Mouse (Mus musculus): Measurements from ENCODE around the gene Ift57. TPM values are rescaled to one million over a fixed set of nuclear protein-coding genes. Genes with fewer than 3 reads are reported as not detected.

Ift57 gene
- total RNA-seq, 1 experiment from 2014 or later = 71.7 TPM

GRCm38 (mm10) chr16:49775002-49775966 lies 76.3 kb downstream of the Ift57 start:
- peak in 1 of 2 experiments; percentile 19; a peak in 1 of 4 replicates for ATAC-seq (replicated peaks in 1 of 2; ENCODE audit: insufficient read depth in 1 of 2, low FRiP score in 2 of 2, low TSS enrichment in 1 of 2, low read depth in 1 of 2, poor library complexity in 2 of 2, severe bottlenecking in 2 of 2)

- no peak for ATAC-seq (replicated peaks in 1 of 2; ENCODE audit: insufficient read depth in 1 of 2, low FRiP score in 2 of 2, low TSS enrichment in 1 of 2, low read depth in 1 of 2, poor library complexity in 2 of 2, severe bottlenecking in 2 of 2)
Measured at GRCm38 (mm10) chr16:49776981-49777380, 77.9 kb downstream of the Ift57 start.

GRCm38 (mm10) chr16:49781556-49782156 lies 82.6 kb downstream of the Ift57 start:
- ATAC-seq (replicated peaks in 1 of 2; ENCODE audit: insufficient read depth in 1 of 2, low FRiP score in 2 of 2, low TSS enrichment in 1 of 2, low read depth in 1 of 2, poor library complexity in 2 of 2, severe bottlenecking in 2 of 2) = peak; percentile 82 to 85

- ATAC-seq (replicated peaks in 1 of 2; ENCODE audit: insufficient read depth in 1 of 2, low FRiP score in 2 of 2, low TSS enrichment in 1 of 2, low read depth in 1 of 2, poor library complexity in 2 of 2, severe bottlenecking in 2 of 2) = 0 out of 4 replicates have a peak, but pooled peaks of 1 of the 2 experiments have one; percentile 16
Measured at GRCm38 (mm10) chr16:49783369-49783768, 84.3 kb downstream of the Ift57 start.

GRCm38 (mm10) chr16:49786116-49786515 lies 87.1 kb downstream of the Ift57 start:
- no peak for ATAC-seq (replicated peaks in 1 of 2; ENCODE audit: insufficient read depth in 1 of 2, low FRiP score in 2 of 2, low TSS enrichment in 1 of 2, low read depth in 1 of 2, poor library complexity in 2 of 2, severe bottlenecking in 2 of 2)

GRCm38 (mm10) chr16:49787714-49788113 lies 88.7 kb downstream of the Ift57 start:
- no peak for ATAC-seq (replicated peaks in 1 of 2; ENCODE audit: insufficient read depth in 1 of 2, low FRiP score in 2 of 2, low TSS enrichment in 1 of 2, low read depth in 1 of 2, poor library complexity in 2 of 2, severe bottlenecking in 2 of 2)

- ATAC-seq (replicated peaks in 1 of 2; ENCODE audit: insufficient read depth in 1 of 2, low FRiP score in 2 of 2, low TSS enrichment in 1 of 2, low read depth in 1 of 2, poor library complexity in 2 of 2, severe bottlenecking in 2 of 2) = peak; percentile 68 to 74
Measured at GRCm38 (mm10) chr16:49790575-49791465, 91.8 kb downstream of the Ift57 start.

- peak; percentile 75 for ATAC-seq (replicated peaks in 1 of 2; ENCODE audit: insufficient read depth in 1 of 2, low FRiP score in 2 of 2, low TSS enrichment in 1 of 2, low read depth in 1 of 2, poor library complexity in 2 of 2, severe bottlenecking in 2 of 2)
Measured at GRCm38 (mm10) chr16:49792446-49792878, 93.4 kb downstream of the Ift57 start.

- ATAC-seq (replicated peaks in 1 of 2; ENCODE audit: insufficient read depth in 1 of 2, low FRiP score in 2 of 2, low TSS enrichment in 1 of 2, low read depth in 1 of 2, poor library complexity in 2 of 2, severe bottlenecking in 2 of 2) = no peak
Measured at GRCm38 (mm10) chr16:49793596-49793995, 94.6 kb downstream of the Ift57 start.

- no peak for ATAC-seq (replicated peaks in 1 of 2; ENCODE audit: insufficient read depth in 1 of 2, low FRiP score in 2 of 2, low TSS enrichment in 1 of 2, low read depth in 1 of 2, poor library complexity in 2 of 2, severe bottlenecking in 2 of 2)
Measured at GRCm38 (mm10) chr16:49796271-49796670, 97.2 kb downstream of the Ift57 start.

- ATAC-seq (replicated peaks in 1 of 2; ENCODE audit: insufficient read depth in 1 of 2, low FRiP score in 2 of 2, low TSS enrichment in 1 of 2, low read depth in 1 of 2, poor library complexity in 2 of 2, severe bottlenecking in 2 of 2) = no peak
Measured at GRCm38 (mm10) chr16:49796954-49797353, 97.9 kb downstream of the Ift57 start.

- ATAC-seq (replicated peaks in 1 of 2; ENCODE audit: insufficient read depth in 1 of 2, low FRiP score in 2 of 2, low TSS enrichment in 1 of 2, low read depth in 1 of 2, poor library complexity in 2 of 2, severe bottlenecking in 2 of 2) = peak in 1 of 2 experiments; percentile 10; a peak in 1 of 4 replicates
Measured at GRCm38 (mm10) chr16:49798790-49799189, 99.8 kb downstream of the Ift57 start.

- peak; percentile 89 to 90 for ATAC-seq (replicated peaks in 1 of 2; ENCODE audit: insufficient read depth in 1 of 2, low FRiP score in 2 of 2, low TSS enrichment in 1 of 2, low read depth in 1 of 2, poor library complexity in 2 of 2, severe bottlenecking in 2 of 2)
Measured at GRCm38 (mm10) chr16:49799597-49800561, 100.8 kb downstream of the Ift57 start, which contains the start of gene Cd47. Cd47 (plus strand) TSS chr16:49800533.

- ATAC-seq (replicated peaks in 1 of 2; ENCODE audit: insufficient read depth in 1 of 2, low FRiP score in 2 of 2, low TSS enrichment in 1 of 2, low read depth in 1 of 2, poor library complexity in 2 of 2, severe bottlenecking in 2 of 2) = no peak
Measured at GRCm38 (mm10) chr16:49800996-49801395, 102.0 kb downstream of the Ift57 start.

GRCm38 (mm10) chr16:49801399-49801798 lies 102.4 kb downstream of the Ift57 start:
- ATAC-seq (replicated peaks in 1 of 2; ENCODE audit: insufficient read depth in 1 of 2, low FRiP score in 2 of 2, low TSS enrichment in 1 of 2, low read depth in 1 of 2, poor library complexity in 2 of 2, severe bottlenecking in 2 of 2) = peak in 1 of 2 experiments; percentile 18; a peak in 1 of 4 replicates

GRCm38 (mm10) chr16:49802993-49803392 lies 104.0 kb downstream of the Ift57 start:
- ATAC-seq (replicated peaks in 1 of 2; ENCODE audit: insufficient read depth in 1 of 2, low FRiP score in 2 of 2, low TSS enrichment in 1 of 2, low read depth in 1 of 2, poor library complexity in 2 of 2, severe bottlenecking in 2 of 2) = no peak
